Mouse (Mus musculus) brown adipose tissue, adult 24 weeks (tissue): ENCODE data around the gene Mepe. TPM values are rescaled to one million over a fixed set of nuclear protein-coding genes. Genes with fewer than 3 reads are reported as not detected.

ENCODE experiments used
- H3K27ac ChIP-seq: fragments of 200-500 bp; replicated peaks from 2 replicates; pipeline ENCODE4 v1.5.1; 2012; ENCODE audit warnings: low read depth, mild to moderate bottlenecking, low read length
- H3K4me1 ChIP-seq: fragments of 200-500 bp; 2 replicates; pipeline ENCODE4 v1.6.1; 2012; ENCODE audit warnings: low read length, mixed read lengths; ENCODE audit not compliant: control insufficient read depth, insufficient read depth, insufficient read length
- H3K4me3 ChIP-seq: fragments of 200-500 bp; 2 replicates; pipeline ENCODE4 v1.5.1; 2012; ENCODE audit warnings: low read depth, mild to moderate bottlenecking, low read length, moderate library complexity; ENCODE audit not compliant: insufficient read depth
- polyA plus RNA-seq: library from polyadenylated mRNA; stranded (reverse); fragments of >200 nt; gene quantifications from 2 replicates; pipeline ENCODE4 v1.2.4, GENCODE M21; 2012; ENCODE audit not compliant: missing spikeins, insufficient read depth, insufficient read length

Gene Mepe
- polyA plus RNA-seq, 1 experiment = not detected

GRCm38 (mm10) chr5:104376890-104377289, 51.8 kb downstream of the Mepe start:
- H3K4me3 ChIP-seq = no peak overlapping the region
- H3K27ac ChIP-seq = no peak overlapping the region
- H3K4me1 ChIP-seq = peaks cover 5% of the 10 kb centered on the region

GRCm38 (mm10) chr5:104380574-104380973, 55.4 kb downstream of the Mepe start:
- Histone ChIP-seq H3K4me1 (no peaks in the 10 kb centered on the region), H3K27ac (no peak overlapping the region), H3K4me3 (no peak overlapping the region)

GRCm38 (mm10) chr5:104381671-104382070, 56.5 kb downstream of the Mepe start:
- no peaks in the 10 kb centered on the region for H3K4me1 ChIP-seq
- H3K4me3 ChIP-seq = no peak overlapping the region
- no peak overlapping the region for H3K27ac ChIP-seq

GRCm38 (mm10) chr5:104384540-104384939, 59.4 kb downstream of the Mepe start:
- no peaks in the 10 kb centered on the region for H3K4me1 ChIP-seq
- H3K4me3 ChIP-seq = no peak overlapping the region
- no peak overlapping the region for H3K27ac ChIP-seq

- Histone ChIP-seq H3K4me3 (no peak overlapping the region), H3K27ac (no peak overlapping the region), H3K4me1 (no peaks in the 10 kb centered on the region)
These were observed 60.4 kb downstream of the Mepe start for GRCm38 (mm10) chr5:104385521-104385920.

- Histone ChIP-seq H3K4me3 (no peak overlapping the region), H3K4me1 (no peaks in the 10 kb centered on the region), H3K27ac (no peak overlapping the region)
These were observed 61.8 kb downstream of the Mepe start for GRCm38 (mm10) chr5:104386908-104387307.

Other genes starting within 250 kb of the Mepe start
- gene Gm17660, start 247.7 kb upstream of the Mepe start, polyA plus RNA-seq = not detected in 2 replicates
- gene Sparcl1, start 211.6 kb upstream of the Mepe start, polyA plus RNA-seq = 101 and 132 TPM in 2 replicates
- not detected in 2 replicates for gene Dspp, start 154.6 kb upstream of the Mepe start, polyA plus RNA-seq
- not detected in 2 replicates for gene Dmp1, start 122.7 kb upstream of the Mepe start, polyA plus RNA-seq
- not detected in 2 replicates for gene Ibsp, start 26.2 kb upstream of the Mepe start, polyA plus RNA-seq
- 0.75 TPM in 1 of 2 replicates, not detected in the other for gene Spp1, start 109.8 kb downstream of the Mepe start, polyA plus RNA-seq
- gene Pkd2, start 134.1 kb downstream of the Mepe start, polyA plus RNA-seq = 11.5 and 13.8 TPM in 2 replicates
- 1.7 and 2.9 TPM in 2 replicates for gene BC005561, start 183.0 kb downstream of the Mepe start, polyA plus RNA-seq